Mouse (Mus musculus) left cerebral cortex, adult 2 months (tissue): ENCODE results near the gene Exo1. TPM values are rescaled to one million over a fixed set of nuclear protein-coding genes. Genes with fewer than 3 reads are reported as not detected.

Source experiments
- DNase-seq, 2 experiments: peaks; one replicate each; pipeline ENCODE4 v3.0.0; 2021 to 2022; ENCODE audit warnings: low spot score in 2 of 2, mixed read lengths in 1 of 2; ENCODE audit errors: extremely low spot score in 1 of 2
- H3K27ac ChIP-seq: fragments of 200-600 bp; 2 replicates; pipeline ENCODE4 v1.8.1; 2022
- H3K4me3 ChIP-seq: fragments of 200-600 bp; 2 replicates; pipeline ENCODE4 v1.8.1; 2022
- CTCF ChIP-seq: fragments of 200-600 bp; IDR thresholded peaks from 2 replicates; pipeline ENCODE4 v1.8.1; 2022; ENCODE audit warnings: antibody characterized with exemption, mild to moderate bottlenecking, moderate library complexity
- intact Hi-C: fragments of 180-260 bp; cut with DNase I; formaldehyde crosslinking; loops from one replicate; pipeline ENCODE4 v1.15.1; 2025
- long read RNA-seq, 2 experiments: library from polyadenylated mRNA; stranded (forward); transcript quantifications; one replicate each; pipeline ENCODE4 v2.0.0; 2021; ENCODE audit warnings: borderline mapping rate in 2 of 2
- total RNA-seq, 2 experiments: library from RNA; stranded (reverse); gene quantifications; 2 replicates each; pipeline ENCODE4 v1.2.3; 2021

The Exo1 gene
- total RNA-seq: 1 to 10 TPM in 1 of 2 experiments, under 1 TPM in 1; 0.21 to 1.9 TPM
- long read RNA-seq, experiment 1: 0 reads
- long read RNA-seq, experiment 2: 0 reads

GRCm38 (mm10) chr1:175880453-175881296 lies at the start of gene Exo1:
Gene Exo1, plus strand, starts transcription at chr1:175880581.
- no peak for TF ChIP-seq CTCF
- DNase-seq: peak; percentile 83 to 85
- intact Hi-C loops: loop anchor here (5.0 kb wide), 2 partner anchors 188 to 253 kb away; partner anchors contain the start of genes Chml, Fh1 and Opn3
- Histone ChIP-seq H3K27ac (peak within 1 kb of the TSS; percentile 100), H3K4me3 (peak within 1 kb of the TSS; percentile 66)

- no peak overlapping the region for H3K4me3 ChIP-seq
- TF ChIP-seq CTCF: no peak
- intact Hi-C loops: no loop called here
- no peak overlapping the region for H3K27ac ChIP-seq
- no peak for DNase-seq
Measured at GRCm38 (mm10) chr1:175855515-175855914, 24.9 kb upstream of the Exo1 start.

GRCm38 (mm10) chr1:175867050-175867449 lies 13.3 kb upstream of the Exo1 start:
- no peak overlapping the region for H3K27ac ChIP-seq
- intact Hi-C loops: loop anchor here (5.0 kb wide), 1 partner anchor 195 kb away; no protein-coding TSS in a partner anchor

GRCm38 (mm10) chr1:175867558-175867957 lies 12.8 kb upstream of the Exo1 start:
- Histone ChIP-seq H3K4me3 (no peak overlapping the region), H3K27ac (no peak overlapping the region)
- peak; percentile 57 for TF ChIP-seq CTCF
- DNase-seq: peak; percentile 12 to 13
- intact Hi-C loops: loop anchor here (5.0 kb wide), 1 partner anchor 195 kb away; no protein-coding TSS in a partner anchor

More at GRCm38 (mm10) chr1:175867050-175867449, 13.3 kb upstream of the Exo1 start:
- no peak for TF ChIP-seq CTCF
- no peak for DNase-seq
- H3K4me3 ChIP-seq: no peak overlapping the region

GRCm38 (mm10) chr1:175870716-175871115 lies 9.7 kb upstream of the Exo1 start:
- intact Hi-C loops: no loop called here
- TF ChIP-seq CTCF: no peak
- Histone ChIP-seq H3K4me3 (no peak overlapping the region), H3K27ac (no peak overlapping the region)
- no peak for DNase-seq

- no peak for TF ChIP-seq CTCF
- Histone ChIP-seq H3K4me3 (no peak overlapping the region), H3K27ac (no peak overlapping the region)
- no peak for DNase-seq
- intact Hi-C loops: no loop called here
Measured at GRCm38 (mm10) chr1:175872028-175872816, 8.2 kb upstream of the Exo1 start.

GRCm38 (mm10) chr1:175883398-175883797 lies 3.0 kb downstream of the Exo1 start:
- no peak overlapping the region for H3K4me3 ChIP-seq
- H3K27ac ChIP-seq: no peak overlapping the region
- intact Hi-C loops: loop anchor here (5.0 kb wide), 2 partner anchors 191 to 256 kb away; partner anchors contain the start of genes Chml, Fh1 and Opn3
- no peak for DNase-seq
- no peak for TF ChIP-seq CTCF

- intact Hi-C loops: no loop called here
- no peak overlapping the region for H3K27ac ChIP-seq
- H3K4me3 ChIP-seq: no peak overlapping the region
- TF ChIP-seq CTCF: no peak
- no peak for DNase-seq
Measured at GRCm38 (mm10) chr1:175893263-175893662, 12.9 kb downstream of the Exo1 start.

- TF ChIP-seq CTCF: no peak
- intact Hi-C loops: no loop called here
- H3K4me3 ChIP-seq: no peak overlapping the region
- no peak overlapping the region for H3K27ac ChIP-seq
- DNase-seq: no peak
Measured at GRCm38 (mm10) chr1:175893726-175894125, 13.3 kb downstream of the Exo1 start.

- intact Hi-C loops: no loop called here
- Histone ChIP-seq H3K27ac (no peak overlapping the region), H3K4me3 (no peak overlapping the region)
- DNase-seq: no peak
- no peak for TF ChIP-seq CTCF
Measured at GRCm38 (mm10) chr1:175911207-175911606, 30.8 kb downstream of the Exo1 start.

GRCm38 (mm10) chr1:175912038-175912437 lies 31.7 kb downstream of the Exo1 start:
- intact Hi-C loops: no loop called here

More at GRCm38 (mm10) chr1:175912038-175912437, 31.7 kb downstream of the Exo1 start:
- TF ChIP-seq CTCF: no peak
- Histone ChIP-seq H3K4me3 (no peak overlapping the region), H3K27ac (no peak overlapping the region)
- no peak for DNase-seq
